Mouse (Mus musculus) adrenal gland, postnatal 25 days (tissue): ENCODE measurements at regions not wholly inside any gene's neighbourhood (a gene's known extent, or its start where the extent isn't known, plus 50 kb on each side); places are given as distances from the start of the nearest gene placed in this dataset.

Experiments
- DNase-seq: peaks from one replicate; pipeline ENCODE4 v3.0.0; 2021; ENCODE audit warnings: mixed read lengths

DNA sequence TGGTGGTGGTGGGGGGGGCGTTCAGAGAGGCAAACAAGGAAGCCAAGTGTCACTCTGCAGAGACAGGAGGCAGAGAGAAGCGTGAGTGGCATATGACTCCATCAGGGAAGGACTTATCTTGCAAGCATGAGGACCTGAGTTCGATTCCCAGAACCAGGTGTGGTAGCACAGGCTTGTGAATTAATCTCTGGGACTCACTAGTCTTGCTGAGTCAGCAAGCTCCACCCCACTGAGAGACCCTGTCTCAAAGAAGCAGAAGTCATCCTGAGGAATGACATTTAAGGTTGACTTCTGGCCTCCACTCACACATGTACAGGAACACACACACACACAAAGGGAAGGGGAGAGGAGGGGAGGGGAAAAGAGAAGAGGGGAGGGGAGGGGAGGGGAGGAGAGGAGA, 156.5 kb downstream of the Rplp1 start:
- no peak for DNase-seq

DNA sequence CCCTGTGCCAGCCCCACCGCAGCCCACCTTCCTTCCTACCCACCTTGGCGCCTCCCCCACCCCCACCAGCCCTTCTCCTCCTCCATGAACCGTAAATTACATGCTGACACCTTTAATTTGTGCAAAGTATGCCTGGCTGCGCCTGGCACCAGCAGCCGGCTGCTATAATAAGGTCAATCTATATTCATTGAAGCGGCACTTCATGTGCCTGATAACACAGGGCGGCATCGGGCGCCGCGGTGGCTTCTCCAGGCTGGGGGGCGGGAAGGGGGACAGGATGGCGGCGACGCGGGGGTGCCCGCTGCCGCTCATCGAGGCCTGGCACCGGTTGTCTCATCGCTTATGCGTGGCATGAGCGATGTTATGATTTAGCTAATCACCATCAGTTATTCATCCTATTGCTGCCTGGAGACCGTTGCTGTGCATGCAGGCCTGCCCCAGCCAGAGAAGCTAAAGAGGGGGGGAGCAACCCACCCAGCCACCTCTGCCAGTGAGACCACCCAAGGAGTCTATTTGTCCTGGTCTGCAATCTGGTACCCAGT, 157.5 kb downstream of the Rplp1 start:
- DNase-seq = no peak

DNA sequence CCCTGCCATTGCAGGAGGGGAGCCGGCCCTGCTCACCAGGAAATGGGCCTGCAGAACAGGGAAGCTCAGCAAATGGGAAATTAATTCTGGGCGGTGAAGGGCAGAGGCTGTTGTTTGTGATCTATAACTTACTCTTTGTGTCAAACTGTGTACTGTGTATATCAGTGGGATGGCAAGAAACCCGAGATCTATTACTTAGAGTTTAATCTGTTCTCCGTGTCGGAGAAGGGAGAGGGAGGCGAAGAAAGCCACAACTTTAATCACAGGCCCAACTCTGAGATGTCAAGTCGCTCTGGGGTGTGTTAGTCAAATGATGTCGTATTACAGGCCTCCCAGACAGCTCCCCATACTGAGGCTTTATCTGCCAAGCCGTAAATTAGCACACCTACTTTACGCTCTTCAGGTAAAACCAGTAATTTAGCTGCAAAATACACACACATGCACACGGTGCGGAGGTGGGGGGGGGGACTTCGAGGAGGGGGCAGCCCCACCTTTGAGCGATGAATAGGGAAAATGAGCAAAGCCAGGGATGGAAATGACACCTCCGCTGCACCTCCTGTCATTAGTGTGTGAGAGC, 158.0 kb downstream of the Rplp1 start:
- no peak for DNase-seq

DNA sequence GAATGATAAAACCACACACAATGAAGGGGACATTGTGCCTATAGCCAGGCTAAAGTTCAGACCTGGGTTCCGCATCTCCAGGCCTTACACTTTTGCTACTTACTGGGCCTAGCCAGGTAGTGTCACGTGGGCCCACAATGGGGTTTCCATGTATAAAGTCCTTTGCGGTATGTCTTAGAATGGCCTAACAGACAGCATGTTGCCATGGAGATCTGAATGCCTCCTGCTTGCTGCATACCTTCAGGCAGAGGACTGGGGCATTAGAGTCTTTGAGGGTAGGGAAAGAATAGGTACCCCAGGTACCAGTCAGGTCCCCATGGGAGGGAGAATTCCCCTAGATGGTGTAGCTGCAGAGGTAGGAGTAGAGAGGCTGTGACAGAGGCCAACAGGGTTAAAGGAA, 159.0 kb downstream of the Rplp1 start:
- no peak for DNase-seq

DNA sequence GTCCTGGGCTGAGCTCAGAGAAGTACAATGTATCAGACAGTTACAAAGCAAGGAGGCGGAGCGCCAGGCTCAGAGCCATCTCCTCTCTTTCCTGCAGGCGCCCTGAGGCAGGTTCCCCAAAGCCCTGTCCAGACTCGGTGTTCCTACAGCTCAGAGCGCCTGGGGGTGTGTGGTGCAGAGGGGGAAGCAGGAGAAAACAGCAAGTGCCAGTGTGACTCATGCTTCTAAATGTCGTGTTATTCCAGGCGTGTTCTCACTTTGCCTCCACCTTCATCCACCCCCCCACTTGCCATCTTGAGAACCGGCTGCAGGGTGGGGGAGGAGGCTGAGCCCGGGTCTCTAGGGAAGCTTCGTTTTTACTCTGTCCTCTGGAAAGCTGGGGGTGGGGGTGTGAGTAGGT, 160.5 kb downstream of the Rplp1 start:
- peak; percentile 20 for DNase-seq

DNA sequence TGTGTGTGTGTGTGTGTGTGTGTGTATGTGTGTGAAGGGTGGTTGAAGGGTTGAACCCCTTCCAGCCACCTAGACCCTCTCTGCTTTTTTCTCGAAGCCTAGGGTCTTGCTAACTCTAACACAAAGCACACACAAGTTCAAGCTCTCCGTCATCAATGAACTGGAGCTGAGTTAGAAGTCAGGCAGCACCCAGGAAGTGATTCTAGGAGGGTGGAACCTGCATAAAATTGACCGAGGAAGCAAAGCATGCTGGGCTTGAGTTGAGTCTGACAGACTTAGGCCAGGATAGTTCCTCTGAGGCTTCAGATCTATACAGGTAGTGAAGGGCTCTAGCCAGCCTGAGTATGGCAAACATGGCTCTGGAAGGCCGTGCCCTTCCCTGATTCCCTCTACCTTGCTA, 165.1 kb downstream of the Rplp1 start:
- no peak for DNase-seq

DNA sequence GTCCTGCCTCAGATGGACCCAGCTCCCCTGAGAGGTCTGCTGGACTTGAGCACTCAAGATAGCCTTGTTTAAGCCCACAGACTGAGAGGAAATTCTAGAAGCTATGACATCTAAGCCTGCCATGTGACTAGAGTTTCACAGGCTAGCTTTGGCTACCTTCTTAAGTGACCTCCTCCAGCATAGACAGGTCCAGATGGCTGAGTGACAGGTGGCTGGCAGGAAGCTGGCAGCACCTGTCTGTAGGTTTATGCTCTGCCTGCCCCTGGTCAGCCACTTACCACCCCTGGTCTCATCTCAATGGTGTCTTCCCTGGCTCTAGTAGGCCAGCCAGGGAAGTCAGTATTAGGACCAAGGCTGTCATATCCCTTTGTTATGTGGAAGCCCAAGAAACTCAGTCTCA, 165.9 kb downstream of the Rplp1 start:
- no peak for DNase-seq

DNA sequence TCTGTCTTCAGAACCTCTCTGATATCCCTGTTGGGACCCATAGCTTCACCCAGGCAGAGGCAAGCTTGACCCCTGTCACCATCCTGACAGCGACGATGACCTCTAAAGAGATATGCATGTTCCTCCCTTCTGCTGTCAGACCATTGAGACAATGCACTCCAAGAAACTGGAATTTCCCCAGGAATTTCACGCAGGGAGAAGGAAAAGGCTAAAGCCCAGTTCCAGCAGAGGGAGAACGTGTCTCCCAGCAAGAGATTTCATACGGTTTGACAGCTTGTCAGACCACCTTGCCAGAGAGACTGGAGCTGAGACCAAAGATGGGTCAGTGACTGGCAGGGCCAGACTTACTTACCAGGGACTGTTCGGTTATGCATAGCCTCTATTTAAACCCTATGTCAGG, 167.9 kb downstream of the Rplp1 start:
- DNase-seq = no peak

DNA sequence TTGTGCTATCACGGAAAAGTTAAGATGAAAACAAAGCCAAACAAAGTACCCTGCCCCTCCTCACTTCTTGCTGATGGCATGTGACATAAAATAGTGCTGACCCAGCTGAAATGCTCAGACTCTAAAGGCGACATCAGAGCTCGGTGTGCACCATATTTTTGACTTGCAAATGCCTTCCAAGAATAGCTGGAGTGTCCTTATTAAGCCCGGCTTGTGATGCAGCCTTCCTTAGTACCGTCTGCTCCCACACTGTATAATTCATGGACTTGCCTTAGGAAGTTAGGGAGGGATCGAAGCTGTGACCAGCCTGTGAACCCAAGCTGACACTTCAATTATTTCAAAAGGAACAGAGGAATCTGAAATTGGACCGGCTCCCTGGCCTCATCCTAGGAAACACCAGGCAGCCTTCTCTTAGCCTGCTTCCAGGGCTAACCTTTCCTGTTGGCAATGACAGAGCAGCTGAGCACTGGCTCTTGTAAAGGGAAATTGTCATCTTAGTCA, 169.0 kb downstream of the Rplp1 start:
- peak; percentile 7 for DNase-seq

DNA sequence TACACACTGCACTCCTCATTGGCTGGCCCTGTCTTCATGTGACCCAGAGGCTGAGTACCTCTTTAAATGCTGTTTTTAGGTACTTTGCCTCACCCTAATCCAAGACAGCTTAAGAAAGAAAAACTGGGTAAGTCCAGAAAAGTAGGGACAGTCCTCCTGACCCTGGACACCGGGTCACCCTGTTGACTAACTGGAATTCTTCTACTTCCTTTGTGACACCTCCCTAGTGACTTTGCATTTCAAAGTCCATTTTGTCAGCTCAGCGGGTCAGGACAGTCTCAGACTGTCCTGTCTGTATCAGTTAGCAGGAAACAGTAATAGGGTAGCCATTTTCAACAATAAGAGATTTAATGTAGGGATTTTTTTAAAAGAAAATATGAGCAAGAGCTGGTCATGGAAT, 180.8 kb downstream of the Rplp1 start:
- no peak for DNase-seq

DNA sequence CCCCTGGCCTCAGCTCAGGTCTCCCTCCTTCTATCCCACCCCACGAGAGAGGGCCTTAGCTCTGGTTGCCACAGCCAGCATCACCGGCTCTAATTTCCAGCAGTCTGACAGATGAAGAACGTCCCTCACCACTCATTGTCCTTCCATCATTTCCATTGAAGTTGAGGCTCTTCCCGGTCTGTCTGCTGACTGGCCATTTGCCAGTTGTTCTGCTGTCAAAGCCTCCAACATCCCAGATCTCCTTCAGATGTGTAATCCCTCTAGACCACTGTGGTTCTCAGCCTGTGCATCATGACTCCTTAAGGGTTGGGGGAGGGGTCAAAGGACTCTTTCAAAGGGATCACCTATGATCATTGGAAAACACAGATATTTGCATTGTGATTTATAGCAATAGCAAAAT, 181.6 kb downstream of the Rplp1 start:
- no peak for DNase-seq

DNA sequence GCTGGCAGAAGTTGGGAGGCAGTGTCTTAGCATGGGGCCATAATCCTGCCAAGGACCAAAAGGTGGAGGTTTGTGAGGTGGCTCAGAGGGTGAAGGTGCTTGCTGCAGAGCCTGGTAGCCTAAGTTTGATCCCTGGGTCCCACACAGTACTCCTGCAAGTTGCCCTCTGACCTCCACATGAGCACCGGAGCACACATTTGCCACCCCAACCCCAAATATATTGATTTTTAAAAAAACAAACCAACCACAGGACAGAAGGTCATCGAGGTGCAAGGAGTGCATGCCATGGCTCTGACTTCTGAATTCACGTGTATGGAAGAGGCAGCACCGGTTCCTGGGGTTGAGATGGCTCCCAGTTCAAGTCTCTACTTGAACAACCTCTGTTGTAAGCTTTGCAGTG, 186.2 kb downstream of the Rplp1 start:
- no peak for DNase-seq

DNA sequence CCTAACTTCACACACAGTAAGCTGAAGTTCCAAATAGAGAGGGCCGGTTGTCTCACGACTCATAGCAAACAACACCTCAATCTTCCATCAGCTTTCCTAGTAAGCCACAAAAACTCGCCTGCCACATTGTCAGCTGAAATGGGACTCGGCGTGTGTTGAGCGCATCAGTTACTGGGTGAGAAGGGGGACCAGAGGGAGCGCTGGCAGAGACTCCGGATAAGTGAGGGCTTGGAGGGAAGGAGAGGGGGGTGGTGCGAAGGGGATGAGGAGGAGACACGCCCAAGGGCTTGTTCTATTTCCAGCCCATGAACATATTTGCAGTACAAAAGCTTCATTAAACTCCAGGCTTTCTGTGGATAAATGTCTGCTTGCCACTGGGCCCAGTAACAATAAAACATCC, 186.7 kb downstream of the Rplp1 start:
- no peak for DNase-seq

DNA sequence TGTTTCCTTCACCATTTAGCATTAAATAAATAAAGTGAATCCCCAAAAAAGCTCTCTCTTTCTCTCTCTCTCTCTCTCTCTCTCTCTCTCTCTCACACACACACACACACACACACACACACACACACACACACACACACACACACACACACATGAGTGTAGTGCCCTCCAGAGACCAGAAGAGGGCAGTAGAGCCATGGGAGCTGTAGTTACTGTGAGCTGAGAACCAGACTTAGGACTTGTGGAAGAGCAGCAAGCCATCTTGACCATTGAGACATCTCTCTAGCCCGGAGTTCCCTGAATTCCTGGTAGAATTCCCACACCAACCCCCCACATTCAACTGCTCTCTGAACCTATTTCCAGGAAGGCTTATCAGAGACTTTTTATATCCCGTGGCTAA, 190.3 kb downstream of the Rplp1 start:
- no peak for DNase-seq

DNA sequence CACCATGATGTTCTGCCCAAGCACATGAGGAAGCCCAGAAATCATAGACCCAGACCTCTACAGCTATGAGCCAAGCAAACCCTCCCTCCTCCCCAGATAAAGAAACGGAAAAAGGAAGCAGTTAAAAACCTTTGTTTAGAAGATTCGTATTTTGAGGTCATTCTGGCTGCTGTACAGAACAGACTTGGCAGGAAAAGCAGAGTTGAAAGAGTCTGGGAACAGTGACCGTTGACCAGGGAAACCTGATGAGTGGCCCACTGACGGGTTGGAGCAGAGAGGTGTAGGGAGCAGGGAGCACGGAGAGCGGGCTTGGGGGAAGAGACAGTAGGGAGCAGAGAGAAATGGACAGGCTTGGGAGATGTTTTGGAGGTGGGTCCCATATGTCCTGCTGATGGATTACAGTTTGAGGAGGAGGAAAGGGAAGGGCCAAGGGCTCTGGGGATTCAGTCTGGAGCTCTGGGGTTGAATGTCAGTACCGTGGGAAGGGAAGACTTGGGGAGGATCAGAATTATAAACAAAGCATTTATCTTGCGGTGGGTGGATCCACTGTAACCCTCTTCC, 191.2 kb downstream of the Rplp1 start:
- DNase-seq = peak; percentile 26

DNA sequence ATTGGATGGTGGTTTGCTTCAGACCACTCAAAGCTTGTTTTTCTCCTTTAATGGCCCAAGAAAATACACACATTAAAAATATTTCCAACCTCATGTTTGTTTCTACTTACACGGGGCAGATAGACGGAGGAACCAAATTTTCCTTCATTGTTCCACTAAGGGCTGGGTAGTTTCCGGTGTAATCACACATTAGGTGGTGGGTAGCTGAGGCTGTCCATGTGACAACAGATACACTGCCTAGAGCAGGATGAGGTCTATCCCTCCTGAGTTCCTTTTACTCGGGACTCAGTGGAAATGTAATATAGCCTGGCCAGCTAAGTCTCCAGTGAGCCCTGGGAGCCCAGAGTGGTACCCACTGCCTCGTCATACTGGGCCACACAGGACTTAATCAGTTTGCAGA, 192.5 kb downstream of the Rplp1 start:
- no peak for DNase-seq

DNA sequence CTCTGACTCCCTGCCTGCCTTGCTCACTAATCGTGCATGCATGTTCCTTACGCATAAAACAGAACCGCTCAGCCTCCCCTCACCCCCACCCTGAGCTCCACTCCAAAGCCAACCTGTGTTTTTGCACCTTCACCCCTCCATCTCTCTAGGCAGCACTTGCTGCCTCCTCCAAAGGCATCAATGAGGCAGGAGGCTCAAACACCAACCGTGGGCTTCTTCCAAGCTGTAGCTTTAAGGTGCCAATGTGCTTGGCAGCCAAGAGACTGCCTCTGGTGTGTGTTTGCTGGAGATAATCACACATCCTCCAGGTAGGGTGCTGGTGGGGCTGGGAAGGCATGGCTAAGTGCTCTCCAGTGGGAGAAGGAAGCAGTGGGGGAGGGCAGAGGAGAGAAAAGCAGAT, 193.3 kb downstream of the Rplp1 start:
- DNase-seq = no peak

DNA sequence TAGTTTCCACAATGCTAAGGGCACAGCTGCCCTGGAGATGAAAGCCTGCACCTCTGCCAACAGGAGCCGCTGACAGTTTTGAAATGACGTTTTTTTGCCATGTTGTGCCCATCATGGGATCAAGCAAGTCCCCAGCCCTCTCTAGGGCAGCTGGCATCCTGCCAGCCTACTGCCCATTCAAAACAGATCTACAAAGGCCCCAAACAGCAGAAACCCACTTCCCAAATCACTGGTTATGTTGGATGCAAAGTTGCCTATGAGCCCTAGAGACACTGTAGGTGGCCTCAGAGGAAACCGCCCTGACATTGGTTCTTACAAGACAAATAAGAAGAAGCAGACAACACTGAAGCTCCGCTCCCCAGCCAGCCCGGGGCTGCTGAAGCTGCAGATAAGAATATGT, 194.1 kb downstream of the Rplp1 start:
- DNase-seq = no peak

DNA sequence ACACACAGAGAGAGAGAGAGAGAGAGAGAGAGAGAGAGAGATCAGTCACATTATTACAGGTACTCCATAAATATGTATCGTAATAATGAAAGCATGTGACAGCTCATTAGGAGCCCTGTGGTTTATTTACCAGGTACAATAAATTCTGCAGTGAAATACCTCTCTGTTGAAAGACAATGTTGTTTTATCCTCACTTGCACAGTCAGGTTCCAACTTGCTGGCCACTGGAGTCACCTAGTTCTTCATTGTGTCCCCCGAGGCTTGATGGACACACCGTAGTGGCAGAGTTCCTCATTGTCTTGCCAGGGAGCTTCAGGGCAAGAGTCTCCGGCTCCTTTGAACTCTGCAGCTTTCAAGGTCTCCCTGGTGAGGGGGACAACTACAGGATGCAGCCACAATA, 197.6 kb downstream of the Rplp1 start:
- no peak for DNase-seq

DNA sequence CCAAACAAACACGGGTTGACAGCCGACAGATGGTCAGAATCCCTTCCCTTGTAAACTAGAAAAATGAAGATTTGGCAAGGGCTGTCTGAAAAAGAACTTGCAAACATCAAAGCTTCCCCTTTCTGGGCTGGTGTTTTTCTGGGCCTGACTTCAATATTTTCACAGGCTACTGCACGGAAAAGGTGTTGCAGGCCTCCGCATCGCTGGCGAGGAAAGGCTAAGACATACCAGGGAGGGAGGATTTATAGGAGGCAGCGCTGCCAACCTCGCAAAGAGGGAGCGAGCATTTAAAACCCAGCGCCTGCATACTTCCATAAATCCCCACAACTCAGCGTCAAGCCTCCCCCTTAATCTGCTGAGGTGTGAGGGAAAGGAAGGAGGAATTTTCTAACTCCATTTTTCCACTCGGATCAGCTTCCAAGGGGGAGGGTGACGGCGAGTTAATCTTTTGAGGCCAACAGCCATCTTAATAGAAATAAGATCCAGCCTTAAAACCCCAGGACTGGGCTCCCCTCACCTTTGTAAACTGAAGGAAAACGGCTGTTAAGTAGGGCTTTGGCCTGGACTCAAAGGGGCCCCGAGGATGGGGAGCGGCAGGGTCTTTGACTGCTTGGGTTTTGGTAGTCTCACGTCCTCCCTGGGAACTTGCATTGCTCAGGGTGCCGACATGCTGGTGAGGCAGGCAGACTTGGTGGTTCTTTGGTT, 199.9 kb downstream of the Rplp1 start:
- DNase-seq = no peak

DNA sequence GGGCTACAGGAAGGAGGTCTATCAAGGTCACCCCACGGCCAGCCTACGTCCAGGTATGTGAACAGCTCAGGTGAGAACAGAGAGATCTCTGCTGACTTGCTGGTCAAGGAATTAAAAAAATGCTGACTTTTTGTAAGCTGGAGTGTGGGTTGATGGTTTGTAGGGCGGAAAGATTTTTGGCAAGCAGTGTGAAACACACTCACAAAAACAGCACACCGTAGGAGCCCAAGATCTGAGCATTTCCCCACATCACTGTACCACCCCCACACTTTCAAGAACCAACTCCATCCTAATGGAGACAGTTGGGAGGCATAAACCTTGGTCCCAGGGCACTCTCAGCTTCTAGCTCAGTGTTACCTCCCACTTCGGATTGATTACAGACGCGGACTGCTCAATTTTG, 200.5 kb downstream of the Rplp1 start:
- DNase-seq = no peak

DNA sequence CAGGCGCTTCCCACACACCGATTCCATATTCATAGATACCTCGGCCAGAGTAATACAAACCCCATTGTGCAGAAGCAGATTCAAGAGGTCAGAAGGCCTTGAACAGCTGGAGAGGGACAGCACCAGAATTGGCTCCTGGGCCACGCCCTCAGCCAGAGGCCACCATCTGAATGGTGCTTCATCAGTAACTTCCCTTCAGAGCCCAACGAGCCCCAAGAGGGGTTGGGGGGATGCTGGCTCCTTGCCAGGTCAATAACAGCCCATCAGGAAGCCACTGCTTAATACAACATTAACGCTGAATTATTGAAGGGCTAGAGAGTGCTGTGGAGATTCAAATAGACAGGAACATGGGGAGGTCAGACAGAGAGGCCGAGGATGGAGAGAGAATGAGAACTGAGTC, 203.0 kb downstream of the Rplp1 start:
- DNase-seq = no peak

DNA sequence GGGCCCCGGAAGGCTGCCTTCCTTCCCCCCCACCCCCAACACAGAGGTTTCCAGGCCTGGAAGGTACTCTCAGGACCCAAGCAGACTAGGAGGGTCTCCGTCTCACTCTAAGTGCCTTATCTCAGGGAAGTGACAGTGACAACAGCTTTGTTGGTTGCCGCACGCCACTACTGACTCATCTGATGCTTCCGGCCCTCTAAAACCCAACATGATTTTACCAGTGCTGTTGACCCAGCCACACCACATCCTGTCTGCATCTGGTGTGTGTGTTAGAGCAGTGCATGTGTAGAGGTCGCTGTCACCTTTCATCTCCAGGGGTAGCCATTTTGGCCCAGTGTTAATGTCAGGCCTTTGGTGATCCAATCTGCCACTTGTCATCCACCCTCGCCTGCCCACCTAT, 206.5 kb downstream of the Rplp1 start:
- no peak for DNase-seq

DNA sequence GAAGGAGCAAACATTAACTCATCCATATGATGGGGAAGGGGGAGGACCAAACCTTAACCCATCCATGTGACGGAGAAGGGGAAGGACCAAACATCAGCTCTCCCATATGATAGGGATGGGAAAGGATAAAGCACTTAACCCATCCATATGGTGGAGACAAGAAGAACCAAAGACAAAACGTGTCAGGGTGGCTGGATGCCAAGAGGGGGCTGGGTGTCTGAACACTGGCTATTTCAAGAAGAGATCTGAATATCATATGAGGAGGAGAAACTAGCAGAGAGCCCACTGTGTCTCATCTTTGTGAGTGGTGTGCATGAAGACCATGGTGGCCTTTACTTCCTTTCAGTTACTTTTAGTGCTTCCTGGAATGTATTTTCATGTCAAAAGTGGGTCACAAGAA, 207.0 kb downstream of the Rplp1 start:
- no peak for DNase-seq
